Mouse (Mus musculus) bone marrow, adult 2 months (tissue): ENCODE data around the gene Fam169b.

ENCODE experiments used
- CTCF ChIP-seq: fragments of 200-500 bp; IDR thresholded peaks from 2 replicates; pipeline ENCODE4 v1.5.1; 2011; ENCODE audit warnings: low read length, control low read depth; ENCODE audit not compliant: control insufficient read depth, insufficient read depth
- POLR2A ChIP-seq: fragments of 200-500 bp; IDR thresholded peaks from 2 replicates; pipeline ENCODE4 v1.6.1; 2011; ENCODE audit warnings: low read depth, mild to moderate bottlenecking, control low read depth, low read length, borderline replicate concordance; ENCODE audit not compliant: control insufficient read depth

DNA sequence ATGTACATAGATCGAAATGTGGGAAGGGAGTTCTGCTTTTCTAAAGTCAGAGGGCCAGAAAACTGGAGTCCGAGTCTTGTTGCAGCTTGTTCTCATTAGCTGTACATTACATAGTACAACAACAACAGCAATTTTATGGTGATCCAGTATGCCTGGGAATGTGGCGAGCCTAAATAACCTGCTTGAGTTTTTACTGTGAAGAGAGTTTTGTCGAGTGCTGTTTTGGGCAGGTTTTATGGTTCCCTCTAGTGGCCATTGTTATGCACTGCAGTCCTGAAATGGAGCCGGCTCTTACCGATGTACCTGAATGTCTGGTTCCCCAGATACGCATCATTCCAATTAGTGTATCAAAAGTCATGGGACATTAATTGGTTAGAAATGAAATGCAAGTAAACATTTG is 83.8 kb downstream of the Fam169b start:
- no peak for TF ChIP-seq POLR2A
- peak; percentile 44; the same call in 1 of the 2 replicates for TF ChIP-seq CTCF
